Mouse (Mus musculus) adrenal gland, postnatal 14 days (tissue): ENCODE results near the gene Bmp2. TPM values are rescaled to one million over a fixed set of nuclear protein-coding genes. Genes with fewer than 3 reads are reported as not detected.

ENCODE experiments used
- DNase-seq: peaks from one replicate; pipeline ENCODE4 v3.0.0; 2021; ENCODE audit warnings: mixed read lengths
- microRNA-seq, 2 experiments: library from miRNA; unstranded; fragments of <30 nt; microRNA quantifications; one replicate each; pipeline ENCODE4 v1.2.0; 2021
- total RNA-seq: library from RNA; stranded (reverse); gene quantifications from 2 replicates; pipeline ENCODE4 v1.2.3, GENCODE M21; 2021

The Bmp2 gene
- total RNA-seq, 1 experiment from 2014 or later = 12.3 TPM

DNA sequence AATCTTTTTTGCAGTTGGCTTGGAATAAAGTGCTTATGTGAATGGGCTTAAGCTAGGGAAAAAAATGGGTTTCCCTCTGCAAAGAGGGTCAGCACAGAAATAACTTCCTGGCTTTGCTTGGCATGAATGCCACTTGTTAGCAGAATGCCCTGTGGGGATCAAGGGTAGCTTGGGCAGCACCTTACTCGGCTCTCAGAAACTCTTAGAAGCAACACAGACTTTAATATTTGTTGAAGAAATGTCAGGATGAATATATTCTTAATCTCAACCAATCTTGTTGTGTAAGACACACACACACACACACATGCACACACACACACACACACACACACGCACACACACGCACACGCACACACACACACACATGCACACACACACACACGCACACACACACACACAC lies 13.5 kb downstream of the Bmp2 start:
- no peak for DNase-seq

DNA sequence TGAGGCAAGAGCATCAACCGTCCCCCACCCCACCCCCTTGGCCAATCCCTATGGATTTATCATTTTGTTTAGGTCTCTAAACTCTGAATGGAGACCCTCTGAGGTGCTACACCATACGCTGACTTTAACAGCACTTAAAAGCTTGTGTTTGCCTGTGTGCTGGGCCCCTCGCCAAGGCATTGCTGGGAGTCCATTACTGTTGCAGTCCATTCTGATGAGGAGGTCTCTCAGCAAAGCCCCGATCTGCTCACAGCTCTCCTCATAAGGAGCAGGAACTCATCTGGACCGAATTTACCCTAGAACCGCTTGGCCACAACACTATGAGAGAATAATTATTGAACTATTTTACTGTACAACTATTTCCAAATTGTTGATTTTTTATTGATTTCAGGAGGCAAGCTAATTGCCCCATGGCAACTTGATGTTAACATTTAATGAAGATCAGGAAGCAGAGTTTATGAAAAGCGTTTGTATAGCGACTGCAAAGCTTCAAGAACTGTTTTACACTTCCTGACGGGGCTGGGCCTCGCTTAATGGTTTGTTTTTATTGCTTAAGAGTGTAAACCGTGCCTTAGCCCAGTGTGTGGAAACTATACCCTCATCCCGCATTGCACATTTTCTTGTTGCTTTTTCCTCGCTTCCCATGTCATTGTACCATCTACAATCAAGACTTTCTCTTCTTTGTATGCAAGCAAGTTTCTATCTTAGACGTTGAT lies 14.2 kb downstream of the Bmp2 start:
- DNase-seq = no peak

- peak; percentile 27 for DNase-seq
Measured at GRCm38 (mm10) chr2:133591562-133592255, 39.8 kb downstream of the Bmp2 start.

Small RNA genes lying within 50 kb of the gene (microRNA-seq; reads per million reads assigned to microRNA genes)
- 0 reads per million in 2 experiments for gene Mir3090
